Mouse (Mus musculus) neural tube, embryonic 14.5 days (tissue): ENCODE measurements around the gene Pafah2. TPM values are rescaled to one million over a fixed set of nuclear protein-coding genes. Genes with fewer than 3 reads are reported as not detected.

ENCODE experiments used
- ATAC-seq: fragments of 200-750 bp; cut with Nextera tagmentation; 2 replicates; pipeline ENCODE4 v1.8.0; 2017; ENCODE audit warnings: low read depth, mild to moderate bottlenecking, moderate TSS enrichment, moderate library complexity
- H3K27ac ChIP-seq: fragments of 300-500 bp; sonication (generic); 2 replicates; pipeline ENCODE4 v1.5.1; 2014; ENCODE audit warnings: low read depth, mild to moderate bottlenecking, control low read depth, low read length, moderate library complexity, mixed read lengths
- H3K27me3 ChIP-seq: fragments of 300-500 bp; sonication (generic); 2 replicates; pipeline ENCODE4 v1.6.1; 2014; ENCODE audit warnings: low read length; ENCODE audit not compliant: control insufficient read depth, insufficient read depth
- H3K36me3 ChIP-seq: fragments of 300-500 bp; sonication (generic); 2 replicates; pipeline ENCODE4 v1.6.1; 2014; ENCODE audit warnings: low read length, mixed read lengths; ENCODE audit not compliant: control insufficient read depth, insufficient read depth
- H3K4me1 ChIP-seq: fragments of 300-500 bp; sonication (generic); 2 replicates; pipeline ENCODE4 v1.6.1; 2014; ENCODE audit warnings: low read length; ENCODE audit not compliant: control insufficient read depth, insufficient read depth
- H3K4me2 ChIP-seq: fragments of 300-500 bp; sonication (generic); 2 replicates; pipeline ENCODE4 v1.6.1; 2014; ENCODE audit warnings: mild to moderate bottlenecking, low read depth, low read length, control low read depth
- H3K4me3 ChIP-seq: fragments of 300-500 bp; sonication (generic); 2 replicates; pipeline ENCODE4 v1.5.1; 2014; ENCODE audit warnings: low read depth, low read length, control low read depth, mixed read lengths
- H3K9ac ChIP-seq: fragments of 300-500 bp; sonication (generic); replicated peaks from 2 replicates; pipeline ENCODE4 v1.6.1; 2014; ENCODE audit warnings: low read depth, mild to moderate bottlenecking, control low read depth, low read length, mixed read lengths
- H3K9me3 ChIP-seq: fragments of 300-500 bp; sonication (generic); 2 replicates; pipeline ENCODE4 v1.6.1; 2016; ENCODE audit warnings: low read length; ENCODE audit not compliant: control insufficient read depth
- WGBS: fragments of 180-500 bp; shearing (Covaris S2); extraction: QIAGEN DNeasy Blood & Tissue Kit; methylation state at CpG from one replicate; pipeline ENCODE4 v1.1.7; 2014; 5-methylcytosine and 5-hydroxymethylcytosine counted together
- polyA plus RNA-seq: library from polyadenylated mRNA; unstranded; fragments of >200 nt; fragmentation: Nextera tagmentation; extraction: Ambion mirVana; gene quantifications from 2 replicates; pipeline ENCODE4 v1.2.1, GENCODE M21; 2014

The Pafah2 gene
- polyA plus RNA-seq, 1 experiment from 2014 or later = 7.7 TPM

GRCm38 (mm10) chr4:134443589-134443988 lies 47.5 kb downstream of the Pafah2 start:
- no peak for ATAC-seq
- Histone ChIP-seq H3K4me1 (no peaks in the 10 kb centered on the region), H3K27me3 (no peaks in the 10 kb centered on the region), H3K4me3 (no peak overlapping the region), H3K9me3 (no peaks in the 10 kb centered on the region), H3K4me2 (no peak overlapping the region), H3K36me3 (no peaks in the 10 kb centered on the region), H3K9ac (no peak overlapping the region), H3K27ac (no peak overlapping the region)
- WGBS = 57% methylated on average over 7 of the region's 7 CpGs

DNA sequence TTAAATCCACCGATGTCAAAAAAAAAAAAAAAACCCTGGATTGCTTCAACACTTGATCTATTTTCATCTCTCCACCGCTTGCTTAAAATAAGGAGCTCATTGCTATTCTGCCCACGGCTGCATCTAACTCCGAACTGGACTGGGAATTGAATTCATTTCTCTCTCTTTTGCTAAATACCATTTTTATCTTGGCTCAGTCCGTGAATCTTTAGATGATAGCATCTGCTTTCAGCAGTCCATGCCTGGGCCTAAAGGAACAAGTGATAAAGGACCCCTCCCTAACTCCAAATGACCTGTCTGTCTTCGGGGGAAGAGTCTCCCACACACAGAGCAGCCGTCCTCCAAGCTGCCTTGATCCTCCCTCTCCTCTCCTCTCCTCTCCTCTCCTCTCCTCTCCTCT lies 48.8 kb downstream of the Pafah2 start:
- Histone ChIP-seq H3K4me1 (peaks cover 5% of the 10 kb centered on the region), H3K4me2 (no peak overlapping the region), H3K9me3 (no peaks in the 10 kb centered on the region), H3K27me3 (no peaks in the 10 kb centered on the region), H3K9ac (no peak overlapping the region), H3K27ac (no peak overlapping the region), H3K4me3 (no peak overlapping the region), H3K36me3 (no peaks in the 10 kb centered on the region)
- ATAC-seq = no peak
- WGBS = 54% methylated on average over 7 of the region's 7 CpGs

GRCm38 (mm10) chr4:134445489-134445888 lies 49.4 kb downstream of the Pafah2 start:
- WGBS = 50% methylated on average over 1 of the region's 1 CpGs
- Histone ChIP-seq H3K4me1 (peaks cover 10% of the 10 kb centered on the region), H3K9me3 (no peaks in the 10 kb centered on the region), H3K4me3 (no peak overlapping the region), H3K27ac (no peak overlapping the region), H3K4me2 (no peak overlapping the region), H3K9ac (no peak overlapping the region), H3K36me3 (no peaks in the 10 kb centered on the region), H3K27me3 (no peaks in the 10 kb centered on the region)
- no peak for ATAC-seq

DNA sequence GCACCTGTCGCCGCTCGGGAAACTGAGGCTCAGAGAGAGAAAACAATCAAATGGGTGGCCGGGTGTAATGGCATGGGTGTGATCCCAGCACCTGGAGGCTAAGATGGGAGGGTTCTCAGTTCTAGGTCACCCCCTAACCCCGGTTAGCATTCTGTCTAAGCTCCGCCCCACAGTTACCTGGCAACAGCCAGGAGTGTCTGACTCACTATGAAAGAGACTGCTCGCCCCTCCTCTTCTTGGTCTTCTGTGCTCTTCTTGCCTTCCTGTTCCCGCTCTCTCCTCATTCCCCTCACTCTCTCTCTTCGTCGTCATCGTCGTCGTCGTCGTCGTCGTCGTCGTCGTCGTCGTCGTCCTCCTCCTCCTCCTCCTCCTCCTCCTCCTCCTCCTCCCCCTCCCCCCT lies 51.8 kb downstream of the Pafah2 start:
- 47% methylated on average over 23 of the region's 23 CpGs for WGBS
- H3K4me3 ChIP-seq = no peak overlapping the region
- no peak overlapping the region for H3K27ac ChIP-seq
- no peaks in the 10 kb centered on the region for H3K9me3 ChIP-seq
- H3K36me3 ChIP-seq = no peaks in the 10 kb centered on the region
- peaks cover 21% of the 10 kb centered on the region for H3K4me1 ChIP-seq
- H3K4me2 ChIP-seq = no peak overlapping the region
- ATAC-seq = no peak
- H3K9ac ChIP-seq = no peak overlapping the region
- no peaks in the 10 kb centered on the region for H3K27me3 ChIP-seq

- Histone ChIP-seq H3K9me3 (no peaks in the 10 kb centered on the region), H3K4me3 (no peak overlapping the region), H3K9ac (peak overlapping the region; percentile 37), H3K27me3 (no peaks in the 10 kb centered on the region; the same call in 1 of the 2 replicates), H3K27ac (peak overlapping the region; percentile 93), H3K4me2 (peak overlapping the region; percentile 7; the same call in 1 of the 2 replicates), H3K36me3 (no peaks in the 10 kb centered on the region), H3K4me1 (peaks cover 24% of the 10 kb centered on the region)
- peak; percentile 56 for ATAC-seq
- WGBS = 16% methylated on average over 13 of the region's 13 CpGs
Observed at GRCm38 (mm10) chr4:134449595-134450391, 53.7 kb downstream of the Pafah2 start.

DNA sequence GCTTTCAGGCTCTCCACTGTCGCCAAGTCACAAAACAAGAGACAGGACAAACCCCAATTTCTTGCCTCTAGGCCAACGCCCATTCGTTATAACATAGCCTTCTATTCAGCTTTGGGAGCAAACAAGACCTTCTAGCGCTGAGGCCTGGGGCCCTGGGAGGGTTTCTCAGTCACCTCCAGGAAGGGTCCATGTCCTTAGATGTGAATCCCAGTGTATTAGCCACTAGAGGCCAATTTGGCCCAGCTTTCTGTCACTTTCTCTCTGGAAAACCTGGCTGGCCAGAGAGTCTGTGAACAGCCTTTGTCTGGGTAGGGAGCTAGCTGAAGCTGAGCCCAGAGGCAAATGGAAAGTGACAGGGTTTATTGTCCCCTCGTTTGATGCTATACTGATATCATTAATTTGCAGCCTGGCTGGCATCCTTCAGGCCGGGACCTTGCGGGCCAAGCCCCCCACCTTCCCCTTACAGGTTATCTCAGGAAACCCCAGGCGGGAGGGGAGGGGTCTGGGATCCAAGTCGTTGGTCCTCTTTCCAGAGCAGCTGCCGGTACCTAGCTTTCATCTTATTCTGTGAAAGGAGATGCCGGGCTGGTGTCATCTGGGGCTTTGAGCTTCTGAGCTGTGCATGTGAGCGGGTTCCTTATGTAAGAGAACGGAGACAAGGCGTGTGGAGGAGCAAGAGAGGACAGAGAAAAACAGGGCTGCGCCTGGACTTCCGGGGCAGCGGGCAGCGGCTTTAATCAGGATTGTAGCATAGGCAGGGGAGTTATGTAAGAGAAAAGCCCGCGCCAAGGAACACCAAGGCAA lies 54.5 kb downstream of the Pafah2 start:
- peak; percentile 32 for ATAC-seq
- no peaks in the 10 kb centered on the region for H3K9me3 ChIP-seq
- 14% methylated on average over 20 of the region's 20 CpGs for WGBS
- H3K4me2 ChIP-seq = peak overlapping the region; percentile 7; the same call in 1 of the 2 replicates
- H3K27ac ChIP-seq = peak overlapping the region; percentile 93
- H3K4me3 ChIP-seq = no peak overlapping the region
- peaks cover 24% of the 10 kb centered on the region for H3K4me1 ChIP-seq
- peak overlapping the region; percentile 37 for H3K9ac ChIP-seq
- no peaks in the 10 kb centered on the region; the same call in 1 of the 2 replicates for H3K27me3 ChIP-seq
- H3K36me3 ChIP-seq = no peaks in the 10 kb centered on the region

- Histone ChIP-seq H3K4me2 (no peak overlapping the region), H3K9ac (no peak overlapping the region), H3K27me3 (no peaks in the 10 kb centered on the region; the same call in 1 of the 2 replicates), H3K9me3 (no peaks in the 10 kb centered on the region), H3K4me3 (no peak overlapping the region), H3K27ac (peak overlapping the region; percentile 93), H3K4me1 (peaks cover 24% of the 10 kb centered on the region), H3K36me3 (no peaks in the 10 kb centered on the region)
- ATAC-seq = no peak
- 53% methylated on average over 9 of the region's 9 CpGs for WGBS
Observed at GRCm38 (mm10) chr4:134451484-134451883, 55.4 kb downstream of the Pafah2 start.

DNA sequence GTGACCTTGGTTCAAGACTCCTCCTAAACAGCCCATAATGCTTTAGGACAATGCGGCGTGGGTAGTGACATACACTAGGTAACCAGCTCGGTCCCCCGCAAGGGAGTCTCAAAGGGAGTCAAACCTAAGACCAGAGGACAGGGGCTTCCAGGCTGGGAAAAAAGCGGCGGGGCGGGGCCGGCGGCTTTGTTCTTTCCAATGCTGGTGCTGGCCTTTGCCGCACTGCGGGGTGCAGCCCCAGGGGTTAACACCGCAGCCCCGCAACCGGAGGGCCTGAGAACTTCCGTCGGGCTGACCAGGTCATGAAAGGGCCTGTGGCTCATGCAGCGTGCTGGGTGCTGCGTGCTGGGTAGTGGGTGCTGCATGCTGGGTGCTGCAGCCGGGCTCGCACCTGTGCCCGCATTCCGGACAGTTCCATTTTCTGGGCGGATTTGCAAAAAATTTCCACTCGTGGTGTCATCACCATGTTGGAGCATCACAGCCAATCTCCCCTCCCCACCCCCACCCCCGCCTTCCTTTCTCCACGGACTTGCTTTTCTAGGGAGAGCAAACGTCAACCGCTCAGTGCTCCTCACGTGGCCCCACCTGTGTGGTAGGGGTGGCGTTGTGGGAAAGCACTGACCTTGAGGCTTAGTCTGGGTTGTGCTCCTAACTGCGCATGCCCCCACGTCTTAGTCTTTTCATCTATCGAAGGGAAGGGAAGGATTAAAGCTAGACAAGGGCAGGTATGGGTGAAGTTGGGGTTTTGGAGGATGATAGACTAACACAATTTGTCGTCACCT lies 57.7 kb downstream of the Pafah2 start:
- no peak overlapping the region for H3K9ac ChIP-seq
- no peaks in the 10 kb centered on the region for H3K9me3 ChIP-seq
- no peak overlapping the region for H3K4me3 ChIP-seq
- H3K27ac ChIP-seq = no peak overlapping the region
- H3K4me1 ChIP-seq = peaks cover 24% of the 10 kb centered on the region
- ATAC-seq = no peak
- 27% methylated on average over 34 of the region's 34 CpGs for WGBS
- peak overlapping the region; percentile 18 for H3K4me2 ChIP-seq
- no peaks in the 10 kb centered on the region for H3K36me3 ChIP-seq
- H3K27me3 ChIP-seq = no peaks in the 10 kb centered on the region; the same call in 1 of the 2 replicates
